Mouse (Mus musculus): ENCODE measurements at regions not wholly inside any gene's neighbourhood (a gene's known extent, or its start where the extent isn't known, plus 50 kb on each side); places are given as distances from the start of the nearest gene placed in this dataset.
"Not testable (repeated sequence)": the region's sequence is repeated elsewhere in the genome, so short reads cannot be mapped to it uniquely, and the experiment has no call there.

DNA sequence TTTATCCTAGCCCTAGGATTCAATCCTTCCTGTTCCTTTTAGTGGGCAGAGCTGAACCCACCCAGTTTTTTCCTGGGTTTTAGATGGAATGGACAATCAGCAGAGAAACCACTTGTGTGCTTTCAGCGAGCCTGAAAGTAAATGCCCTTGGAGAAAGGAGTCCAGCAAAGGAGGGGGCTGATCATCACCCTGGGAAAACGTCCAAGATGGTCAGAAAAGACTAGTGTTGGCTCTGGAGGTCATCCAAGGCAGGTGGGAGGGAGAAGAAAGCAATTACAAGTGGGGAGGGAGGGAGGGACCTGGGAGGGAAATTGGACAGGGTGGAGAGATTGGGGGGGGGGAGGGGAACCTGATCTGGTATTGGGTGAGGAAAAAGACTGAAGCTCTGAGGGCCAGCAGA lies 55.6 kb upstream of the Zfp366 start:
- no peak for ATAC-seq (ENCODE audit: extremely low read depth, insufficient number of reproducible peaks, low FRiP score, poor library complexity, severe bottlenecking)

DNA sequence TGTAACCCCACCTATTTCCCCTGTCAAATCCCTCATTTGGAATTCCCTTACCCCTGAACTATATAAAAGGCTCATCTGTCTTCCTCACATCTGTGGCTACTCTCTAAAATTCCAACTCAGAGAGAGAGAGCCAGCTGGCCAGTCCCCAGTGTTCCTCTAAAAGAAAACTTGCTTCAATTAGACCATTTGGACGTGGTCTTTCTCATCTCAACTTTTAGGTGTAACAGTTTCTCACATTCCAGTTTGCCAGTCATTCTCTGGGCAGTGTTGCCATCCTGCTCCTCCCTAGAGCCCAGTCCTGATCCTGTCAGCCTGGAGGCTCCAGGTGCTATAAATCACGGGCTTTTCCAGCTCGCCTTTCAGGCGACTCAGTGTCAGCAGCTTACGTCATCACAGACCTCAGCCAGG lies 56.3 kb upstream of the Zfp366 start:
- ATAC-seq (ENCODE audit: extremely low read depth, insufficient number of reproducible peaks, low FRiP score, poor library complexity, severe bottlenecking) = no peak

DNA sequence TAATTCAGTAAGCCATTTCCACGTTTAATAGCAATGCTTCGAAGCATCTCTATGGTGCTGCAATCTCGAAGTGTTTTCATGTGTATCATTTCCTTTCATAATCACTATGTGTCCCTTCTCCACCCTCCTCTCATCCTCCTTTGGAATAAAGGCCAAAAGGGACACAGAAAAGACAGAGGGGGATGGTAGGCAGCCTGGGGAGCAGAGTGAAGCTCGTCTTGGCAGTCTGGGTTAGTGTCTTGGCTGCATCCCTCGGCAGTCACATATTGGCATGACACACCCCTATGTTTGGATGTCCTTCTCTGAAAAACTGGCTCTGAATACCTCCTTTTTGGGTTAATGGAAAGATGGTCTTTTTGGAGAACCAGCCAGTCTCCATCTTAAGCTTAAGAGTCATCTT lies 56.9 kb upstream of the Zfp366 start:
- ATAC-seq (ENCODE audit: extremely low read depth, insufficient number of reproducible peaks, low FRiP score, poor library complexity, severe bottlenecking) = no peak

DNA sequence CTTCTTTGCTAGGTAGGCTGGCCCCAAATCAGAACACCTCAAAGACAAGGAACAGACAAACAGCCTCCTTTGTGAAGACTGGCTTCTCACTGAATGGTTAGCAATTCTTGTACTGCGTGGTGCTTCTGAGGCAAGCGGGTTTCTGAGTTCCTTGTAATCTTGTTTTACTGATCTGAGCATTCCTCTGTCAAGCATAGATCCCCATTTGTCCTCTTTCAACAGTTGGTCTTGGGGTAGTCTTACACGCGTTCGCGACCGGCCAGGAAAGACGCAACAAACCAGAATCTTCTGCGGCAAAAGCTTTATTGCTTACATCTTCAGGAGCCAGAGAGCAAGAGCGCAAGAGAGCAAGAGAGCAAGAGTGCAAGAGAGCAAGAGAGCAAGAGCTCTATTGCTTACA lies 57.7 kb upstream of the Zfp366 start:
- not testable (repeated sequence) for ATAC-seq (ENCODE audit: extremely low read depth, insufficient number of reproducible peaks, low FRiP score, poor library complexity, severe bottlenecking)

DNA sequence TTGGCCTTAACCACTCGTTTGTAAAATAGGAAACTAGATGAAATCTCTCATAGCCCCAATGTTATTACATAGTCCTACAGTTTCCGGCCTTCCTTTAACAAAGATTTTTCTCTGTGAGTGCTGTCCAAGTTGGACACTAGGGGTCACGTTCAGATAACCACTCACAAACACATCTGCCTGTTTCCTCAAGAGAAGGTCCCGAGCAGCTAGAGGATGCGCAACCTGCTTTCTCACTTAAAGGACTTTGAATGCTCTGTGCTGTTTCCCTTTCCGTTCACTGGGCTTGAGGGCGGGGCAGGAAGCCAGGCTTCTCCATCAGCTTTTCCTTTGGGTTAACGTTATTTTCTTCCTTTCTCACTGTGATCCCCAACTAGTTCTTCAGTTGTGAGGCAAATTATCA lies 58.1 kb upstream of the Zfp366 start:
- ATAC-seq (ENCODE audit: extremely low read depth, insufficient number of reproducible peaks, low FRiP score, poor library complexity, severe bottlenecking) = no peak

DNA sequence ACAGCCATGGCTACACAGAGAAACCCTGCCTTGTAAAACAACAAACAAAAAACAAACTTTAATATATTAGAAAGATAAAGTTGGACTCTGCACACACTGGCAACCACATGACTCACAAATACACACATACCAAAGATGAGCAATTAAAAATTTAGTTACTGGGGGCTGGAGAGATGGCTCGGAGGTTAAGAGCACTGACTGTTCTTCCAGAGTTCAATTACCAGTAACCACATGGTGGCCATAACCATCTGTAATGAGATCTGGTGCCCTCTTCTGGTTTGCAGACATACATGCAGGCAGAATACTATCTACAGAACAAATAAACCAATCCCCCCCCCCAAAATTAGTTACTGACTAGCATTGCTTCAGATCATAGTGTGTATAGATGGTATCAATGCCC lies 58.7 kb upstream of the Zfp366 start:
- no peak for ATAC-seq (ENCODE audit: extremely low read depth, insufficient number of reproducible peaks, low FRiP score, poor library complexity, severe bottlenecking)

DNA sequence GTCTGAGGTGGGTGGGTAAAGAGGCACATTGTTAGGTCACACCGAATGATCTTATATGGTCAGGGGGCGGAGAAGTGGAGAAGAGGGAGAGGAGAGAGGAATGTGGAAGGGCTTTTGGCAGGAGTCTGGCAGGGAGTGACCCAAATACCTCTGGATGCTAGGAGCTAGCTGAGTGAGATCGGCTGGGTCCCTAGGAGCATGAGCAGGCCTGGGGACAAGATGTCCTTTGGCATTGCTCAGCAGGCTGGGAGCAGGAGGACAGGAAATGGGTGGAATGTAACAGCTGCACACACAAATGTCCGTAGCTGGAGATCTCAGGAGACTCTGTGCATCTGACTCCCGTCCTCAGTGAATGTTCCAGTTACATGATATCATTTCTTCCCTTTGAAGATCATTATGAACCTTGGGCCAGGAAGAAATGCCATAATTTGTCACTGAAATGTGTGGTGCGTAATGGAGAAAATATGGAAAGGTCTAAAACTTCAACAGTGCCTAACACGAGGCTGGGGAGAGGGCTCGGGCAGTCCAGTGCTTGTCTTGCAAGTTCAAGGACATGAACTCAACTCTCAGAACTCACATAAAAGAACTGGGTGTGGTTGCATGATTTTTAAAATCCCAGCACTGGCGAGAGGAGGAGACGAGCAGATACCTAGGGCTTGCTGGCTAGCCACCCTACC lies 59.6 kb upstream of the Zfp366 start:
- ATAC-seq (ENCODE audit: extremely low read depth, insufficient number of reproducible peaks, low FRiP score, poor library complexity, severe bottlenecking) = no peak

DNA sequence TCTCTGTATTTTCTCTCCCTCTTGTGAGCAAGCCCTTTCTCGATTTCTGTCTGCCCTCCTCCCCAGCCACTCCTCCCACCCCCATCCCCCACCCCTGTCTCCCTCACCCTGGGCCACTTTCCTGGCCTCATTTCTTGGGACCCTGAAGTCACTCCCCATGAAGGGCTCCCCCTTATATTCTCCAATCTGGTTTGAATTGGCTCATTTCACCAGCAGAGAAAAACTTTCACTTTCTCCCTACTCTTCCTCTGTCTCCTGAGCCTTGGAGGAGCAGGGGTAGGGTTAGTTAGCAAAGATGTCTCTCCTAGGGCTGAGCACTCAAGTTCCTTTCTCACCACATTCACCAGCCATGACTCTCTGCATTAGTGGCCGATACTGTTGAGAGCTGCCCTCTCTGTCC lies 60.5 kb upstream of the Zfp366 start:
- no peak for ATAC-seq (ENCODE audit: extremely low read depth, insufficient number of reproducible peaks, low FRiP score, poor library complexity, severe bottlenecking)

DNA sequence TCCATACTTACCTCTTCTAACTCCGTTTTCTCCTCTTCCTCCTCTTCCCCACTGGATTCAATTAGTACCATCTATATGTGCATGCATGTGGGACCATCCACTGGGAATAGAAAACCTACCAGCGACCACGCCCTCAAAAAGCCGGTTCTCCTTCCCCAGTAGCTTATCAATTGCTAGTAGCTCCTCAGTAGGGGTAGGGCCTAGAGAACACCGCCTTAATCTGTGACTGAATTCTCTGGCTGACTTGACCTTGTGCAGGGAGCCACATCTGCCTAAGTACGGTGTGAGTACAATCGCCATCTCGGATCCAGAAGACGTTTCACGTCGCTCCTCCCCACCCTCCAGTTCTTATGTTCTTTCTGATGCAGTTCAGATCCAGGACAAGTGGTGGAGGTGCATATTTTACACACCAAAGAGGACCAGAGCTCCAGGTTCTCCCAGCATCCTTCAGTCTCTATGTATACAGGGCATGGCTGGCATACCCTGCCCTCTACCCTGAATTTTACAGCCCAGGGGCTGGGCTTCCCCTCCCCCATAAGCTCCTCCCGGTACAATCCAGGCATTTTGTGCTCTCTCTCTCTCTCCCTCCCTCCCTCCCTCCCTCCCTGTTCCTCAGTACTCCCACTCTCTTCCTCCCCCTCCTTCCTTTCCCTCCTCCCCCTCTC lies 61.0 kb upstream of the Zfp366 start:
- no peak for ATAC-seq (ENCODE audit: extremely low read depth, insufficient number of reproducible peaks, low FRiP score, poor library complexity, severe bottlenecking)

DNA sequence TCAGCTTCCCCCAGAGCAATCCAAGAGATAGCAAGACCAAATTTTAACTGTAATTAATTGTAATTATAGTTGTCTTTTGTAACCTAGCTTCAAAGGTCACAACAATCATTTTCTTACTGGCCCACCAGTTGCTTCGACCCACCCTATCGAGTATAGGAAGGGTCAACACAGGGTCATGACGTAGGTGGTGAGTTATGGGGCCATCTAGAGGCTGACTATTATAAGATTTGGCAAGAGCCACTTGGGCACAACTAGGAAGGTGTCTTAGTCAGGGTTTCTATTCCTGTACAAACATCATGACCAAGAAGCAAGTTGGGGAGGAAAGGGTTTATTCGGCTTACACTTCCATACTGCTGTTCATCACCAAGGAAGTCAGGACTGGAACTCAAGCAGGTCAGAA lies 62.1 kb upstream of the Zfp366 start:
- ATAC-seq (ENCODE audit: extremely low read depth, insufficient number of reproducible peaks, low FRiP score, poor library complexity, severe bottlenecking) = not testable (repeated sequence)

DNA sequence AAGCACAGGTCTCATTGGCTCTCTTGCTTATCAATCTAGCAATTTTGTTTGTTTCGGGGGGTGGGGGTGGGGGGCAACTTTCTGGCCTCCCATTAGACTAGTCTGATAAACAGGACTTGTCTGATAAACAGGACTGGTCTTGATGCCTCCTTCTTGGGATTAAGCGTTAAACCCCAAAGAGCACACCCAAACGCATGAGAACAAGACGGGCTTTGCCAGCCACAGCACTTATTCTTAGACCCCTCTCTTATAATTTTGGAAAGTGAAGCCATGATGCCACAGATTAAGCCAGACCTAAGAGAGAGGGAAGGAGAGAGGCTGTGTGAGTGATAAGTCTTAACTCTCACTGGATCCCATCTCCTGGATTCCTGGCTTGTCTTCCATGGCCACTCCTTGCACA lies 63.5 kb upstream of the Zfp366 start:
- no peak for ATAC-seq (ENCODE audit: extremely low read depth, insufficient number of reproducible peaks, low FRiP score, poor library complexity, severe bottlenecking)

DNA sequence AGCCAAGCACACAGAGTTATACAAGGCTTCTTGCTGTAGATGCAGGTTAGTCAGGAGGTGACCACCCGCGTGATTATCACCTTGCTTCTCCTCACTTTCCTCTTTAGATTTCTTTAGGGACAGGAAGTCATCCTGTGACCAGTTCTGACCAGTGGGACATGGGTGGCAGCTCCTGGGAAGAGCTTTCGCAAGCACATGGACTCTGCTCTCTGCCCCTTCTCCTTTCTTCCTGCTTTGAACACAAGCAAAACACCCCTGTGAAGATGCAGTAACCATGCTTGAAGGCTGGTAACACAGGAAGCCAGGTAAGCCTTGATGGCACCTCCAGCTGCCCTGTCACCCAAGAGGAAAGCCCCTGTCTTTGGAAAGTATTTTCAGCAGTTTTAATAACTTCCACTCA lies 64.7 kb upstream of the Zfp366 start:
- ATAC-seq (ENCODE audit: extremely low read depth, insufficient number of reproducible peaks, low FRiP score, poor library complexity, severe bottlenecking) = no peak

DNA sequence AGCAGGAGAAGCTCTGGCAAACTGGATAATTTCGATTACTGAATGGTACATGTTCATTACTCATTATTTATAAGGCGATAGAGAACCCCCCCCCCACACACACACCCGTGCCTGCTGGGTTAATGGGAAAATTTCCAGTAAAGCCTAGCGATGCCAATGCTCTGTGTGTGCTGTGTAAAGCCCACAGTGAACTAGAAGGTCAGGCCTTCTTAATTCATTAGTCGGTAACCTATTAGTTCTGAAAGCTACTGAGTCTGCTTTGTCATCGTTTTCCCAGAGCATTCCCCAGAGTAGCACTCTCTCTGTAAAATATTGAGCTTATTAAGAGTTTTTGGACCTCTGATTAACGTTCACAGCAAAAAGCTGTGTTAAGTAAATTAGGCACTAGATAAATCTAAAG lies 65.7 kb upstream of the Zfp366 start:
- ATAC-seq (ENCODE audit: extremely low read depth, insufficient number of reproducible peaks, low FRiP score, poor library complexity, severe bottlenecking) = no peak

DNA sequence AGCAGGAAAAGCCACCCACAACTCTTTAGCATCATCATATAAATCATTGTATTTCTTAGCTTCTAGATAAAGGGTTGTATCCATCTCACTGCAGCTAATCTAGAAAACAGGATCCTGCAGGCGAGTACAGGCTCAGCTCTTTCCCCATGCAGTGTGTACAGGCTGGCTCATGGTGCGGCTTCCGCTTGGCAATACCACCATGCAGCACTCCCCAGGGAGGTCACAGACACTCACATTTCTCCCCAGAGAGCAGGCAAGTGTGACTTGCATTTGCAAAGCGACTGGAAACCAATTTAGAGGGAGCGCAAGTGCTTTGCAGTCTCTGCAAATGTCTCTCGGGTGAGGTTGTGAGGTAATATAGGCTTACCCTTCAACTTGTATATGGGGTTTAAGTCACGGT lies 69.1 kb upstream of the Zfp366 start:
- no peak for ATAC-seq (ENCODE audit: extremely low read depth, insufficient number of reproducible peaks, low FRiP score, poor library complexity, severe bottlenecking)

DNA sequence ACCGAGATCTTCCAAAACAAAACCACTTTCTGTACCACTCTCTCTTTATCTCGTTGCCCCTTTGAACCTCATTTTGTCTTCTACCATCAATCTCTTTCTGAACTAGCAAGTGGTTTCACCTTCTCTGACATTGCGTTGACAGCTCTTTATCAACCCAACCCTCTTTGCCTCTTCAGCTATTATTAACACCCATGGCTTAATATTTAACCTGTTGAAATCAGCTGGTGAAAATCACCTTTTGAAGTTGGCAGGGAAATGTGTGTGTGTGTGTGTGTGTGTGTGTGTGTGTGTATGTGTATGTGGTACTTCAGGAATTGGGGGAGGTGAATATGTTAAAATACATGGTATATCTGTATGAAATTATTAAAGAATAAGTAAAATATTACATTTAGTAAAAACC lies 70.1 kb upstream of the Zfp366 start:
- no peak for ATAC-seq (ENCODE audit: extremely low read depth, insufficient number of reproducible peaks, low FRiP score, poor library complexity, severe bottlenecking)

DNA sequence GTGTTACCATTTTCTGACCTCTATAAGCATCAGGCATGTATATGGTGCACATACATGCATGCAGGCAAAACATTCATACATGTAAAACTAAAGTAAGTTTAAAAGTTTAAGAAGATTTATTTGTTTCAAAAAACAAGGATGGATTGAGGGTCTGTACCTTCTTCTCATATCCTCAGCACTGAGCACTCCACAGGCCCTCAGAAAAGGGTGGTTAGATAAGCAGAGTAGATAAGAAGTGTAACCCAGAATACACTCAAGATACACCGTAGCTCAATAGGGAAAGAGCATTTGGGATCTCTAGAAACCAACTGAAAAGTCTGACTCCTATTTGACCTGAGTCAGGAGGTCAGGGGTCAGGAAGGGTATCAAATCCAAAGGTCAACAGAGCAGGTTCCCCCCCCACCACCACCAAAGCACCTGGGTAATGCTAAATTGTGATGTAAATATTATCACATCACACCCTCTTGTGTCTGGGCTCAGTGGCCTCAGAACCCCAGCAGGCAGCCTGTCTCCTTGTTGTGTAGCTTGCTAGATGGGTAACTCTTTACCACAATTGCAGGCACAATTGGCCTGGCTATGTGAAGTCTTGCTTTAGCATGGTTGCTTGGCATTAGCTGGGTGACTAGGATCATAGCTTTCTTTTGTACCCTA lies 72.8 kb upstream of the Zfp366 start:
- ATAC-seq (ENCODE audit: extremely low read depth, insufficient number of reproducible peaks, low FRiP score, poor library complexity, severe bottlenecking) = no peak

DNA sequence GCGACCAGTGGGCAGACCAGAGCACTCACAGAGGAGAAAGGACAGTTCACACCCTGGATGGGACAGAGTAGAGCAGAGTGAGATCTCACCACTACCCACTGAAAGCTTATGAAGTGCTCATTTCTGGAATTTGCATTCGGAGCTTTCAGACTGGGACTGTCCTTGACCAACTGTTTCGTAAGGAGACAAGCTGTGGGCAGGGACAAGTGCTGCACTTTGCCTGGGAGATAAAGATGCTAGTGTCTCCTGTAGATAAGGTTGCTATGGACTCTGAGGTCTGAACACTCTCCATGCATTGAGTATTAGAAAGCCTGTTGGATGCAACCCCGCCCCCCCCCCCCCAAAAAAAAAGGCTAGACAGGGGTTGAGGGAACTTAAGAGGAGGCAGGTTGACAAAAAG lies 76.6 kb upstream of the Zfp366 start:
- no peak for ATAC-seq (ENCODE audit: extremely low read depth, insufficient number of reproducible peaks, low FRiP score, poor library complexity, severe bottlenecking)

DNA sequence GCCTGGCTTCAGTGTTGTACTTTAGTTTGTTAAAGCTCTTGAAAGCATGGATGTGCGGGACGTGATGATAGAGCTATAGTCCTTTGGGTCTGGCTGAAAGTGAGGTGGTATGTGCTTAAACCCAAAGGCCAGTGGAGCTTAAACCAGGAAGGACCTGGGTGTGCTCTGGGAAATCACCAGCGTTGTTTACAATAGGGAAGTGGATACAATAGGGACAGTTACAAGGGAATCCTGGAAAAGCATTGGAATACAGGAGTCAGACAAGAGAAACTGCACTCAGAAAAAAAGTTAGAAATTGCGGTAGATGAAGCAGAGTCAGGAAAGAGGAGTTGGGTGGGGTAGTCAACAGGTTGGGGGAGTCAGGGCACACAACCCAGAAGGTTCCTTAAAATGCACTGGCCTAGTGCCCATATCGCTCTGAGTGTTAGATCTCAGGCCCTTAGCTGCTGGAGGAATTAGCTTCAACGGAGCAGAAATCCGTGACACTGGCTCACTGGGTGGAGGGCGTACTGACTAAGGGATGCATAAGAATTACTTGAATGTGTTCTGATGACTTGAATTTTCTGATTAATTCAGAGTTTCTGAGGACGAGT lies 82.4 kb upstream of the Zfp366 start:
- ATAC-seq (ENCODE audit: extremely low read depth, insufficient number of reproducible peaks, low FRiP score, poor library complexity, severe bottlenecking) = no peak

DNA sequence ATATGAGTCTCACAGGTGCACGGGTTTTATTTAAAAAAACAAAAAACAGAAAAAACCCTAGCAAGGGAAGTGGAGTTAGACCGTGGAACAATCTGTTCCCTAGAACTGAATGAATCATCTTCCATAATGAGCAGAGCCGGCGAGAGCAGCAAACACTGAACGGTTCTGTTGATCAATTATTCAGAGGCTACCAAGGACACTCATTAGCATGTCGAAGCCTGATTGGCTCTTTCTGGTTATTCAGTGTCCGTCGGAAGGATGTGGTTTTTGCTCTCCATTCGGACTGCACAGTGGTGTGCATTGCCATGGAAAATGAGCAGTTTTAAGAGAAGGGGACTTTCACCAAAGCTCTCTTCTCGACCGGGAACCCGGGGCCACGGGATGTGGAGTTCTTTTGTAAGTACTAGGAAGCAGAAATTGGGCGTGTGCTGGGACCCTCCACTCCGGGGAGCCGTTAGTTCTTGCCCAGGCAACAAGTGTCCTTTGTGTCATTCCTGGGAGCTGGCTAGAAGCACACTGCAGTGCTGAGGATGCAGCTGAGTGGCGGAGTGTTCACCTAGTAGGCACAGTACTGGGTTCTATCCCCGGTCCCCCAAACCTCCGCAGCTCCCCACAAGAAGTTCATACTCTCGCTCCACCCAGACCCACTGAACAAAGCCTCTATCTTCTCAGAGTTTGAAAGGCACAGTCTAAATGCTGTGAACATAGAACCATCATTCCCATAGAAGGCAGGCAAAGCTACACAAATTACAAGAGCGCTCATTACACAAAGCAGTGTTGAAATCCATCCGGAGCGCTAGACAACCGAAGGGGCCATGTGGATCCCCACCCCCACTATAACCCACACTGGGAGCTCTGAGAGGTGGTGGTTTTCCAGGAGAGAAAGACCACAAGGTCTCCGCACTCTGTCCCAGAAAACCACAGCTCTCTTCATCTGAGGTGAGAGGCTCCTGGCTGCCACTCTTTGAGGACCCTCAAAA lies 83.9 kb upstream of the Zfp366 start:
- ATAC-seq (ENCODE audit: extremely low read depth, insufficient number of reproducible peaks, low FRiP score, poor library complexity, severe bottlenecking) = no peak
